Mouse (Mus musculus): ENCODE results near the gene Gm10188.

The Gm10188 gene

DNA sequence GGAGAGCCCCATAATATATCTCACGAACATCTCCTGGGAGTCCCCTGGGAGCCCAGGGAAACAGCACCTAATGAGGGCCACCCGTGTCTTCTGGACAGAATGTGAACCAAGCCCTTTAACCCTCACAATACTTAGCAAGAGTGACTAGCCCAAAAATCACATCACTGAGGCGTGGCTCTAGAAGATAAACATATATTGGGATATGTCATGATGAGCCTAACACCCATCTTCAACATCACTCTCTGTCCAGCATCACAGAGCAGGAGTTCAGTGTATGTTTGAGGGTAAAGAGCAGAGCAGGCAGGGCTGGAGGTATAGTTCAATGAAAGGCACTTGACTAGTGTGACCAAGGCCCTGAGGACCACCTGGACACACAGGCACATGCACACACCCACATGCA, at the start of gene Gm10188:
Gm10188 (minus strand) TSS at position 101 of the 400 bp plus-strand sequence.
- no peak for DNase-seq

DNA sequence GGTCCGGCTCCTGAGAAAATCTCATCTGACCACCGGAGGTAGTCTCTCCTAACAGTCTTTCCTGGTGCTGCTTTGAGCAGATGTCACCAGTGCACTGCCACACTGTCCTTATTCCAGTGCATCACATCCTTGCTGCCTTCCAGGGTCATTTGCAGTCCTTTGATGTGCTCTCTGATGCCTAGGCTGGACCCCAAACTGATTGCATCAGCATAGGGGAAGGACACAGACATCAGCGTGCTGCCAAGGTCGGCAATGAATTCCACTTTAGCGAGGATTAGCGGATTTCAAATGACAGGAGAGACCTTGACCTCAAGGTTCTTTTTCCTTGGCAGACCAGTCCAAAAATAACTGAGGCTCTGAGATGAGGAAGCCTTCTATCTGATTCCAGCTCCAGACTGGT, 47.6 kb upstream of the Gm10188 start:
- no peak for DNase-seq

DNA sequence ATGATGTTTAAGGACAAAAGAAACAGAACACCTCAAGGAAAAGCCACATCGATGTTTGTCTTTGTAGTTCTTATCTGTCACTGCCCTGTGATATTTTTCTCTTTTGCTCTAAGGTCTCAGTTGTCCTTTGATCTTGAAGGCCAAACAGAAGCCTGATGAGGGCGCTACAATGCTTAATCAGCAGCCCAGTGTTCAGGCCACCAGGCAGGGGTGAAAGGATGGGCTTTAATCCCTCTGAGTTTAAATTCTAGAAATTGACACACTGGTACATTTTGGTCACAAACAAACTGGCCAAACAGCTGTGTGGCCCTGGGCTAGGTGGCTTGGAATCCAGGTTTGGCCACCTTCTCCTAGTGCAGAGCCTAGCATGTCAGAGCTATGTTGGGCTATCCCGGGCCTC, 47.1 kb upstream of the Gm10188 start:
- no peak for DNase-seq

DNA sequence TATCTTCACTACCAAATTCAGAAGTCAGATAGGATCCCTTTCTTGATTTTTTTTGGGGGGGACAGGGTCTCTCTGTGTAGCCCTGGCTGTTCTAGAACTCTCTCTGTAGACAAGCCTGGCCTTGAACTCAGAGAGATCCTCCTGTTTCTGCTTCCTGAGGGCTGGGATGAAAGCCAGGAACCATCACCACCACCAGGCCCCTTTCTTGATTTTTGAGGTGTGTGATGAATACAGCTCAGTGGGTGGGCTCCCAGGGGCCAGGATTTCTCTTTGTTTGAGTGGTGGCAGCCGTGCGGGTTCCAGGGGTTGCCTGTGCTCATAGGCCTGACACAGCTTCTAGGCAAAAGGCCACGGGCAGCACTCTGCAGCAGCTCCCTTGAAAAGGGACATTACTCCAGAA, 41.7 kb upstream of the Gm10188 start:
- DNase-seq, result no peak

DNA sequence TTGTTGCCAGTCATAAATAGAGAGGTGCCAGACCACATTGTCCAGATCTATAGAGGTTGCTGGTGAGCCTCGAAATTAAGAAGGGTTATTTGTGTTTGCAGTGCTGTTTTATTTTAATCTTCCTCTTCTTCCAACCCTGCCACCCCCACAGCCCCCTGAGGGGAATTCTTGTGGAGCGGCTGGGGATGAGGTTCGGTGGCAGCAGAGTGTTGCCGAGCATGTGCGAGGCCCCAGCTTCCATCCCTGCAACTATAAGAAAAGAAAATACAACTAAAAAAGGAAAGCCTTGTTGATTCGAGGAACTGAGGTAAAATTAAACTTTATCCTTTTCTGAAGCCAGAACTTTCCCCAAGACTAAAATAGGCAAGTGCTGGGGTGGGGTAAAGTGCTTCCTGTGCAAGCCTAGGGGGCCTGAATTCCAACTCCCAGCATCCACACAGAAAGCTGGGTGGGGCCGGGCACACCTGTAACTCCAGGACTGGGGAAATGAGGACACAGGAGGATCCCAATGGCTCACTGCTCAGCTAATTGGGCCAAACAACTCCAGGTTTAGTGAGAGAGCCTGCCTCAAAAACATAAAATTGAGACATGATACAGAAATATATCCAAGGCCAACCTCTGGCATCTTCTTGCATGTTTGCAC, 39.0 kb upstream of the Gm10188 start:
- DNase-seq, result no peak

DNA sequence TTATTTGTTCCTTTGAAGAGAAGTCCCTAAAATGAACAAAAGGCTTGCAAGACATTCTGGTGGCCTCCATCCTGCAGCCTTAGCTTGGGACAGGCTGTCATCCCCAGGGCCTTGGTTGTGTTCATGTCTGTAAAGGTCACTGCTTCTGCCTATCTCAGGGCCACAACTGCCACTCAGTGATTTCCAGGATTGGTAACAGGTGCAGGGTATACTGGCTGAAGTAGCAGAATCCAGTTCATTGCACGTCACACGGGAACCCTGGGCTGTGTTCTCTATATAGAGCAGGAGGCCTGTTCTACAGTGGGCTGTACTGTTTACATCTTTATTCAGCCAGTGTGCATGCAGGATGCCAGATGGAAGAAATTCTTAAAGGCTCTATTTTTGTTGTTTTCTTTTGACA, 38.4 kb upstream of the Gm10188 start:
- no peak for DNase-seq

DNA sequence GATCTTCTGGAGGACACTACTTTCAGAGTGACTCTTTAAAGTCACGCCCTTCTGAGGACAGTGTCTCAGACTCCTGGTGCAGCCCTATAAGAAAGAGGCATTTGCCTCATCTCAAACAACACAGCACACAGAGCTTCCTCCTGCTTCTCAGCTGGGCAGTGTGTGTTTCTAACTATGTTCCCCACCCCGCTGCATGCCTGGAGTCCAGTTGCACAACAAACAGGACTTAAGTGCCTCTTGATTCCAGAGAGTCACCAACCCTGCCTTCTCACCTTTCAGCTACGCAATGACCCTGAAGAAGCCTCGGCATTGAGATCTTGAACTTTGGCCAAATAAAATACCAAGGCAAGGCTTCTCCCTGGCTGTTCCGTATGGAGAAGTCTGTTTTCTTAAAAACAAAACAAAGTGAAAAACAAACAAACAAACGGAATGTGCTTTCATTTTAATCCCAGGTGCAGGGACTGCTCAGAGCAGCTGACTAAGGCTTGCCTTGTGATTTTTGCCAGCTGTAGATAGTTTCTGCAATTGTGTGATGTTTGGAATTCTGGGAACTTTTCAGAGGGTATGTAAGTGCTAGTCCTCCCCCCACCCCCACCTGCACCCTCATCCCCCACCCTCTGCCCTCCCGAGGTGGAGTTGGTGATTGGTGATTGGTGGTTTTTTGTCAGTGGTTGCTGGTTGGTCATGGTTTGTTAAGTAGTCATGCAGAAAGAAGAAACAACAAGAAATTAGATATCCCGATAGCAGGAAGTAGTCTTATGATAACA, 37.4 kb upstream of the Gm10188 start:
- peak; percentile 22 for DNase-seq

DNA sequence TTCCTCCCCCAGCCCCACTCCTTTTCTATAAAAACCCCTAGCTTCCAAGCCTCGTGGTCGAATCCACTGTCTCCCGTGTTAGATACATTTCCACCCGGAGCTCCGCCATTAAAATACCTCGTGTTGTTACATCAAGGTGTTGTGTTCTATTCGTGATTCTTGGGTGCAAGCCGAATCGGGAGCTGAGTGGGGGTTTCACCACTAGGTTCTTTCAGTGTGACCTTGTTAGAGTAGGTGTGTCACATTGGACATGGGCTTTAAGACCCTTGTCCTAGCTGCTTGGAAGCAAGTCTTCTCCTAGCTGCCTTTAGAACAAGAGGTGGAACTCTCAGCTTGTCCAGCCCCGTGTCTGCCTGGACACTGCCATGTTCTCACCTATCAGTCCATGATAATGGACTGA, 36.4 kb upstream of the Gm10188 start:
- no peak for DNase-seq

DNA sequence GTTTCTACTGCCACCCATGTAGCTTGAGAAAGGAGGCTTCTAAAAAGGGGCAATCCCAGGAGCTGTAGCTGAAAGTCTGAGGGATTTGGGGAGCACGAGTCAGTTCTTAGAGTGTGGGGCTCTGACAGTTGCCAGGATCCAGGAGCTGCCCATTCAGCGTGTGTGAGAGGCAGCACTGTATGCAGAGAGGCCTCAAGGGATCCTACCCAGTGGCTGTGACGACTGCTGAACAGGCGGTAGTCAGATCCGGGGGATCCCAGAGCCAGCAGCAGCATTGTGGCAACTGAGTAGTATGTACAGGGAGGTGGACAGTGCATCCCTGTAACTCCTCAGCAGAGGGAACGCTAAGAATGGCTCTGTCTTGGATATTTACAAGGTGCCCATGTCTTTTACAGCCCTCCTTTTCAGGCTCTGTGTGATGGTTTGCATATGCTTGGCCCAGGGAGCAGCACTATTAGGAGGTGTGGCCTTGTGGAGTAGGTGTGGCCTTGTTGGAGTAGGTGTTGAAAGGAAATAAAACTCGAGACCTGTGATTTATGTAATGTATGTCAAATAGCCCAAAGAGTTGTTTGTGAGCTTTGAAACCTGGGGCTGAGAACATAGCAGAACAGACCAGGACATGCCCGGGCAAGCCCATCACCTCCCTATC, 35.8 kb upstream of the Gm10188 start:
- DNase-seq, result no peak

DNA sequence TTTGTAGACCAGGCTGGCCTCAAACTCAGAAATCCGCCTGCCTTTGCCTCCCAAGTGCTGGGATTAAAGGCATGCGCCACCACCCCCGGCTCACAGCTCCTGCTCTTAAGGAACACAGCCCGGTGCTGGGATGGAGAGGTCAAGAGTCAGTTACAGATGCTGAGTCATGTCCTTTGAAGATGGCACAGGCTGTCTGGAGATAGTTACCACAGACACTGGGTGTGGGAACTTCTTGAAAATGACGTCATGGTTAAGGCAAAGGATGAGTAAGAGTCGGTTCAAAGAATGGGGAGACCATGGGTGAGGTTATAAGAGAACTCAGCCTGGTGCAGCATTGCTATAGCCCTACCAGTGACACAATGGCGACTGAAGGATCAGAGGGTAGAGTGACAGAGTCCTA, 35.0 kb upstream of the Gm10188 start:
- no peak for DNase-seq

DNA sequence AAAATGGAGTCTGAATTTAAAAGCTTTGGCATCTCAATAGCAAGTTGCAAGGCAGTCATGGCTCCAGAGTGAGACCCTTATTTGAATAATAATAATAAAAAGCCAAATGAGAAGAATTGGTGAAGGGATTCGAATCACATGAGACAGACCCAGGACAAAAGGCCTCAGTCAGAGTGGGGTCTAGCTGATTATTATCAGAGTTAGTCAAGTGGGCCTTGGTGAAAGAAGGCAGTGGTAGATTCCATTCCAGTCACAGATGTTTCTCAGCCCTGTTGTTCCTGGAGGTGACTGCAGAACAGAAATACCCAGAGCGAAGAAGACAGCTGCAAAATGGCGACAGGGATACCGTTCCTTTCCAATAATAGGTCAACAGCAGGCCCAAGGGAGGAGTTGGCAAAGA, 34.1 kb upstream of the Gm10188 start:
- DNase-seq, result no peak

DNA sequence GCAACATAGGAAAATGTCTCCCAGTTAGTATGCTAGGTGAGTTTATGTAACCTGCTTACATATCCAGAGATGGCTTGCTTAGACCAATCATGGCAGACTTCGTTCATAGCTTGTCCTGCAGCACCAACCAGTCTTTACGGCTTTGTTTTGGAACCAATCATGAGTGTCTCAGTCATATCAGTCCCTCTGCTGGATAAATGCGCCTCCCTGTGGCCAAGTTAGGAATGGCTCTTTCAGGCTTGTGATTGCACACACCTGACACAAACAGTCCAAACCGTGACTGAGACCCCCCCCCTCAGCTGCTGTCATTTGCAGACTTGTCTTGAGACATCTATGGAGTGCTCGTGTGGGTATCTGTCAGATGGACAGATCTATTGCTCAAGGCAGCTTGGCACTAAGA, 31.5 kb upstream of the Gm10188 start:
- no peak for DNase-seq

DNA sequence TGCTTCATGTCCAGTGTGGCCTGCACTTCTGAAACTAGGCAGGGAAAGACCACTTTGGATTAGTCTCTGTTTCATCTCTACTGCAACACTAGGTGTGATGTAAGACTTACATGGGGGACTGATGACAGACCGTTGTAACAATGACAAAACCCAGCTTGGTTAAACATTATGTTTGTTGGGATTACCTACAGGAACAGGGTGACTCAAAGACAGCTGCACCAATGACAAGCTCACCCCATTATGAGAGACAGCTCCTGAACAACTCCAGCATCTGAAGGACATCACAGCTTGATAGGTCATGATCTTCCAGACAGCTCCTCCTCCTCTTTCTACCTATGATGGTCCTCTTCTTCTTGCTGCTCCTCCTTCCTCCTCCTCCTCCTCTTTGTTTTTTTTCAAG, 30.8 kb upstream of the Gm10188 start:
- no peak for DNase-seq

DNA sequence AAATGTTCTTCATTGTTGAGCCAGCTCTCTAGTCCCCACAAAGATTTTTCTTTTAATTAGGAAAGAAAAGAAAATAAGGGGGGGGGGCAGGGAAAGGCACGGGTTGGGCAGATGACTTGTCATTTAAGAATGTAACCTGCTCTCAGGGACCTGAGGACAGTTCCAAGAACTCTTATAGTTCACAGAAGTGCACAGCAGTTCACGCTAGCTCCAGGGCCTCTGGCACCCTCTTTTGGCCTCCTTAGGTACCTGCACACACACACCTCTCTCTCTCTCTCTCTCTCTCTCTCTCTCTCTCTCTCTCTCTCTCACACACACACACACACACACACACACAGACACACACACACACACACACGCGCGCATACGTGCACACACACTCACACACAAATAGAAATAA, 24.9 kb upstream of the Gm10188 start:
- DNase-seq, result no peak

DNA sequence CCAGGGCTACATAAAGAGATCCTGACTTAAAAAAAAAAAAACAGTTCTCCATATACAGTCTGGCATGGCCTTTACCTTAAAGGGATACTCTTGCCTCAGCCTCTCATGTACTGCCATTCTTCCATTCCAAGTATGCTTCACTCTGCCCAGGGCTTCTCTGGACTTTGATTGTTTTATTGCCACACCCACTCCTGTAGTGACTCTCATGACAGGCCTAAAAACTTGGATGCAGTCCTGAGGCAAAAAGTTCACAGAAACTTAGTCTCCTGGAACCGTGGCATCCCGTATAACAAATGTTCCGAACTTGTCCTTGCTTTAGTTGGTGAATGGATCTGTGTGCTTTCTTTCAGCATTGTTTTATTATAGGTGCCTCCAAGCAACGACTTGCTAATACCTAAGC, 17.1 kb upstream of the Gm10188 start:
- DNase-seq, result no peak

DNA sequence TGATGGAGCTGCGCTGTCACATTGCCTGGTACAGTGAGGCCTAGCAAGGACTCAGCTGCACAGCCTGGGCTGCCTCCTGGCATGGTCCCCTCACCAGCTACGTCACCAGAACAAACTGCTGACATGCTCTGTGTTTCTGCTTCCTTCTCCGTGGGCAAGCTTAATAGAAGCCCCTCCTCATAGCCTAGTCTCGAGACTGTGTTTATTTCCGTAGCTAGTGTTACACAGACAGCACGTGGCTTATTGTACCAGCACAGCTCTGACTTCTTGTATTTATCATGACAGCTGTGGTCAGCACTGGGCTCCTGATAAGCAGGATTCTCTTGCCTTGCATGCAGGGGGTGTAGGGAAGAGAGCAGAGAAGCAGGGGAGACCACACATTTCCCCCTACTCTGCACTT, 16.6 kb upstream of the Gm10188 start:
- no peak for DNase-seq

DNA sequence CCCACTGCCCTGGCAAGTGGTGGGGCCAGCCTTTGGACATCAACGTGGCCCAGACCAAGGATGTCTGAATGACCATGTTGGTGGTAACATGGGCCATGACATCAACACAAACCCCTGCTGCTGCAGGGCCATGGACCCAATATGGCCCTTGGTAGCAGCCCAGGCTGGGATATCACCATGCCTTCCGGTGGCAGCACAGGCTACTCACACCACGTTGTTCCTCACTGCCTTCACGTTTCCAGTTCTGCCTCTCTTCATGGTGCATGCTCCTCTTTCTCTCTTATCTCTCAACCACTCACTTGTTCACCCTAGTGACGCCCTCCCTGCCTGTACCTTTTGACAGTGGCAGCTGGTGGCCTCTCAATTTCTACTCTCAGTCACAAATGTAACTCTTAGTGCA, 15.4 kb upstream of the Gm10188 start:
- no peak for DNase-seq

DNA sequence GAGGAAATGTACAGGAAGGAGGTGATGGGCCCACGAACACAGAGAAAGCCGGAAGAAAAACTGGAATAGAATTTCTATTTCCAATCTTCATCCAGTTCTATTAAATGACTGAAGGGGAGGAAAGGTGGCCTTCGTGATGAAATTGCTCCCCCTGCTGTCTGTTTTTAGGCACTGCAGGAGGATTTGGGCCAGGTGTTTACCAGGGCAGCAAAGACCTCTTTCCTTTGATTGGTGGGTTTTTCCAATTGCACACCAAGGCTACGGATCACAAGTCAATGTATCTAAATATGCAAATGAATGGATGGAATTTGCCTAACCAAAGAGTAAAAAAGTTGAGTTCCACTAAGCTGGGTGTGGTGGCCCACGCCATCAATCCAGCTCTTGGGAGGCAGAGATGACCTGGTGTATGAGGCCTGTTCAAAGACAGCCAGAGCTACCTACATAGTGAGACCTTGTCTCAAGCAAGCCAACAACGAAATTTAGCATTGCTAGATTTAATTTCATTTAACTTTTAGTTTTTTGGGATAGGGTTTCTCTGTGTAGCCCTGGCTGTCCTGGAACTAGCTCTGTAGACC, 8.1 kb upstream of the Gm10188 start:
- DNase-seq, result peak; percentile 70

DNA sequence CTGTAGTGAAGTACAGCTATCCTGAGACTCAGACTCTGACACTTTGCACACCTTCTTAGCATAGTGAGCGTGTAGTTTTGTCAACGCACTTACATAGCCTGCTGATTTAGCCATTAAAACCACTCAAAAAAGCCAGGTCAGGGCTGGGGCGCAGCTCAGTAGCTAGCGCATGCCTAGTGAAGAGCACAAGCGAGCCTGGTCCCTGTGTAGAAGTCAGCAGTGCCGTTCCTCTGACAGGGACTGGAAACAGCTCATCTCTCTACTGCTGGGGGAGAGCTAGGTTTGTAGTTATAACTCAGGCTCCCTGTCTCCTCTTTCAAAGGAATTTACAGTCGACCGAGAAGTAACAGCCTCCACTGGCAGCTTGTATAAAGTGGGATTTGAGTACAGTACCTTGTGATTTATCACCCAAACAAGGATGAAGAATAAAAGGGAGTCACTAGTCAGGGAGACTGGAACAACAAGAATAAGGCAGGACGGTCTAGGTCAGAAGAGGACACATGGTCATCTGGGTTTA, 5.2 kb upstream of the Gm10188 start:
- DNase-seq, result no peak

DNA sequence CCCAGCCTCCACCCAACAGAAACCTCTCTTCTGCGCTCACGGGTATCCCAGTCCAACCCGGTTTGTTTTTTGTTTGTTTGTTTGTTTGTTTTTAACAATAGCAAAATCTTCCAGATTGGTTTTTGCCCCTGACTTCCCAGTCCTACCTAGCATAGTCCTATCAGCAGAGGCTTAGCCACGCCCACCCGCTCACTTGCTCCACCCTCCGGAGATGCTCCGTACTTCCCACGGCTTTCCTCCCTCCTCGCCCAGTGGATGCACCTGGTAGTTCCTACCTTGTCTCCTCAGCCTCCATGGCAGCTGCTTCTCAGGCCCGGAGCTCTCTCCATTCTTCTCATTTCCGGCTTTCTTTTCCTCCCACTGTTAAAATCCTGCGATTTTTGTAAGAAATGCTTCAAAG, 4.0 kb upstream of the Gm10188 start:
- DNase-seq, result peak; percentile 64

DNA sequence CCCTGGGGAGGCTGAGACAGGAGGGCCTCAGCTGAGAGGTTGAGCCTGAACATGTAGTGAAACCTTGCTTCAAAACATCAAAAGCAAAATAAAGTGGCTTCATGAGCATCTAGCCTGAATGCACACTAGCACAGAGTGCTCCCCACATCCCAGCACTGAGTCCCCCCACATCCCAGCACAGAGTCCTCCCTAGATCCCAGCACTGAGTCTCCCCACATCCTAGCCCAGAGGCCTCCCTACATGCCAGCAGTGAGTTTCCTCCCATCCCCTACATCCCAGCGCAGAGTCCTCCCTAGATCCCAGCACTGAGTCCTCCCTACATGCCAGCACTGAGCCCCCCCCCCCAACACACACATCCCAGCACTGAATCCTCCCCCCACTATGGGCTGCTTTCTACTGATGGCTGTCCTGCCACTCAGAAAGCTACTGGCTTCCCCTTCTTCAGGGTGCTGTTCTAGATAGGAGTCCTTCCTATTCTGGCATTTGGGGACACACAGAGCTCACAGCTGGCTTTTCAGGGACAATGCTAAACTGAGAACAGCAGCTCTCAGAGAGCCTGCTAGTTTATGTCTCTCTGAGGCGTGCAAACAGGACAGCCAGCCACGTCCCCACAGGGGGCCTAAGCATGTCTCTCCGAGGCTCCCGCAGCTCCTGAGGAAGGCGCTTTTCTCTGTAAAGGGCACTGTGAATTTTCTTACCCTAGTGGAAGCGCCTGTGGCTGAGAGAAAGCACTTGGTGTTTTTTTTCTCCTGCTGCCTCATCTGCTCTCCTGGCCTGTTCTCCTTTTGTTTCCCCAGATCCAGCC, 2.1 kb upstream of the Gm10188 start:
- DNase-seq, result no peak

DNA sequence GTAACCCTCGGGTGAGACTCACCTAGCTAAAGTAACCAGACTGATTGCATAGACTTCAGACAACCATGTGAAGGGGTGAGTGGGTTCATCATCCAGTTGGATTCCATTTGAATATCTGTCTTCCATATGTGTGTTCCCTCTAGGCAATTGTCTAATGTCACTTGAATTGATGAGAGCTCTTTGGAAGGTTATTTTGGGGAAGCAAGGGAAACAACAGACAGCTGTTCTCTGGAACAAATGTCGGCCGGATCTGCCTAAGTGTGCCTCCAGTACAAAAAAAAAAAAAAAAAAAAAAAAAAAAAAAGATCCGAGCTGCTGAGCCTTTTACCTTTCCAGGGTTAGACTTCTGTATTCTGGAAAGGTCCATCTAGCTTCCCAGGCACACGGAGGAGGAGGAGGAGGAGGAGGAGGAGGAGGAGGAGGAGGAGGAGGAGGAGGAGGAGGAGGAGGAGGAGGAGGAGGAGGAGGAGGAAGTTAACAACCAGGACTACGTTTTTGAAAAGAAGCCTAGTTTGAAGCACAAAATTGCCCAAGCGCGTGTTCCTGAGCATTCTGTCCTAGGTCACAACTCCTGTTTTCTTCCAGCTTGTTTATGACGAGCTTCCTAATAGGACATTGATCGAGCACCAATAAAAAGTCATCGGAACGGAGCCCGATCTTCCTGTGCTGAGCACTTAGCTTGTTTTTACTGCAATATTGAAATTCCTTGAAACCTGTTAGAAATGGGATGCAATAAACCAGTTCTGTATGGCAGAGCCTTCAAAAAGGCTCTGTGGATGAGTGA, 3.1 kb downstream of the Gm10188 start:
- DNase-seq, result no peak

Measured in embryo, embryonic 11 days (tissue).